Mouse (Mus musculus) CH12.LX (cell line): Measurements from ENCODE around the gene Slc45a1. TPM values are rescaled to one million over a fixed set of nuclear protein-coding genes. Genes with fewer than 3 reads are reported as not detected.

Source experiments
- DNase-seq: peaks from one replicate; pipeline ENCODE4 v3.0.0-alpha.2; 2013; ENCODE audit errors: extremely low read depth
- H3K27ac ChIP-seq: 2 replicates; pipeline ENCODE4 v1.5.1; 2012; ENCODE audit warnings: low read depth, mild to moderate bottlenecking, control low read depth, moderate library complexity; ENCODE audit not compliant: insufficient read depth
- H3K27me3 ChIP-seq: replicated peaks from 2 replicates; pipeline ENCODE3; 2012; ENCODE audit warnings: inconsistent platforms
- H3K36me3 ChIP-seq, 2 experiments: replicated peaks in 1 of 2; 2 replicates each; pipeline versions ENCODE3 to v1.6.1; 2012; ENCODE audit warnings: inconsistent platforms in 1 of 2, low read length in 1 of 2, mild to moderate bottlenecking in 1 of 2, mixed read lengths in 1 of 2, moderate library complexity in 1 of 2; ENCODE audit not compliant: control insufficient read depth in 1 of 2, insufficient read depth in 1 of 2
- H3K4me1 ChIP-seq, 2 experiments: 2 replicates each; pipeline ENCODE4 v1.6.1; 2012; ENCODE audit warnings: inconsistent platforms in 1 of 2, moderate library complexity in 1 of 2; ENCODE audit not compliant: insufficient read depth in 2 of 2, control insufficient read depth in 1 of 2
- H3K4me2 ChIP-seq: 2 replicates; pipeline ENCODE4 v1.6.1; 2012; ENCODE audit warnings: low read depth, mild to moderate bottlenecking, control low read depth; ENCODE audit not compliant: poor library complexity, insufficient read depth, severe bottlenecking
- H3K4me3 ChIP-seq, 3 experiments: fragments of 150-350 bp in 1 of 3; sonication (generic) in 1 of 3; replicated peaks in 1 of 3; 2 replicates each; pipeline versions ENCODE3 to v1.5.1; 2011 to 2012; ENCODE audit warnings: low read depth in 2 of 3, low read length in 2 of 3, mild to moderate bottlenecking in 2 of 3, moderate library complexity in 2 of 3, control low read depth in 1 of 3, improper control_type of control experiment in 1 of 3, inconsistent platforms in 1 of 3, mixed read lengths in 1 of 3; ENCODE audit not compliant: poor library complexity in 1 of 3
- H3K79me2 ChIP-seq: replicated peaks from 2 replicates; pipeline ENCODE4 v1.6.1; 2012; ENCODE audit warnings: mild to moderate bottlenecking, moderate library complexity; ENCODE audit not compliant: control insufficient read depth, poor library complexity, insufficient read depth, severe bottlenecking; ENCODE audit errors: extremely low read depth
- H3K9ac ChIP-seq: 2 replicates; pipeline ENCODE4 v1.6.1; 2012; ENCODE audit warnings: low read depth, mild to moderate bottlenecking, control low read depth, moderate library complexity; ENCODE audit not compliant: insufficient read depth
- H3K9me3 ChIP-seq: replicated peaks from 2 replicates; pipeline ENCODE3; 2012; ENCODE audit warnings: low read length, inconsistent platforms, mixed read lengths
- CHD2 ChIP-seq: IDR thresholded peaks from 2 replicates; pipeline ENCODE4 v1.6.1; 2011; ENCODE audit warnings: low read length, improper control_type of control experiment
- E2F4 ChIP-seq: IDR thresholded peaks from 2 replicates; pipeline ENCODE4 v1.6.1; 2011; ENCODE audit warnings: low read depth, low read length, improper control_type of control experiment; ENCODE audit not compliant: insufficient replicate concordance
- EP300 ChIP-seq: IDR thresholded peaks from 2 replicates; pipeline ENCODE4 v1.6.1; 2011; ENCODE audit warnings: low read length, improper control_type of control experiment
- GABPA ChIP-seq: IDR thresholded peaks from 2 replicates; pipeline ENCODE4 v1.6.1; 2012; ENCODE audit warnings: low read depth, low read length, improper control_type of control experiment, inconsistent platforms; ENCODE audit not compliant: insufficient replicate concordance
- MAX ChIP-seq: IDR thresholded peaks from 2 replicates; pipeline ENCODE4 v1.6.1; 2011; ENCODE audit warnings: low read length, improper control_type of control experiment
- NRF1 ChIP-seq: IDR thresholded peaks from 2 replicates; pipeline ENCODE4 v1.6.1; 2014; ENCODE audit warnings: low read depth, mild to moderate bottlenecking, inconsistent platforms, low read length, improper control_type of control experiment, moderate library complexity
- RAD21 ChIP-seq: IDR thresholded peaks from 2 replicates; pipeline ENCODE4 v1.6.1; 2011; ENCODE audit warnings: low read depth, mild to moderate bottlenecking, low read length, improper control_type of control experiment, moderate library complexity
- SIN3A ChIP-seq: IDR thresholded peaks from 2 replicates; pipeline ENCODE4 v1.6.1; 2012; ENCODE audit warnings: low read length, improper control_type of control experiment, inconsistent platforms
- TBP ChIP-seq: conservative IDR thresholded peaks from 2 replicates; pipeline ENCODE4 v1.6.1; 2011; ENCODE audit warnings: low read depth, low read length, improper control_type of control experiment
- USF1 ChIP-seq: IDR thresholded peaks from 2 replicates; pipeline ENCODE4 v1.6.1; 2014; ENCODE audit warnings: low read depth, mild to moderate bottlenecking, inconsistent platforms, low read length, improper control_type of control experiment
- USF2 ChIP-seq: conservative IDR thresholded peaks from 2 replicates; pipeline ENCODE4 v1.6.1; 2011; ENCODE audit warnings: low read depth, low read length, improper control_type of control experiment
- ZC3H11A ChIP-seq: IDR thresholded peaks from 2 replicates; pipeline ENCODE4 v1.6.1; 2012; ENCODE audit warnings: low read depth, mild to moderate bottlenecking, inconsistent platforms, low read length, improper control_type of control experiment
- dilution Hi-C: fragments of 300-500 bp; cut with MboI; formaldehyde crosslinking; loops from 2 replicates; pipeline ENCODE4 v1.14.3; 2020; ENCODE audit warnings: low sequenced_read_pairs; ENCODE audit not compliant: extremely low pct_unique_long_range_greater_than_20kb, extremely low pct_ligation_motif_present
- in situ Hi-C: fragments of 300-500 bp; cut with MboI; formaldehyde crosslinking; loops from 3 replicates; pipeline ENCODE4 v1.14.3; 2019; ENCODE audit warnings: low sequenced_read_pairs, low pct_ligation_motif_present, low pct_unique_long_range_greater_than_20kb, mixed read lengths
- polyA plus RNA-seq: library from polyadenylated mRNA; unstranded; fragments of >175 nt; gene quantifications from 2 replicates; pipeline ENCODE4 v1.2.1, GENCODE M21; 2012; ENCODE audit warnings: low read depth; ENCODE audit not compliant: insufficient read length
- total RNA-seq, 2 experiments: library from RNA; depleted of rRNA; stranded (reverse); fragments of 300-350 nt in 1 of 2; fragments of >200 nt in 1 of 2; gene quantifications; 2 replicates each; pipeline ENCODE4 v1.2.3; 2012 to 2014

Gene Slc45a1
- total and polyA plus RNA-seq, 3 experiments, result not detected

GRCm38 (mm10) chr4:150619011-150619410, 33.0 kb downstream of the Slc45a1 start:
- H3K27me3 ChIP-seq, result no peaks in the 10 kb centered on the region
- no peak for DNase-seq
- no peaks in the 10 kb centered on the region for H3K79me2 ChIP-seq
- no peak overlapping the region for H3K4me2 ChIP-seq
- H3K4me3 ChIP-seq, result no peak overlapping the region
- in situ Hi-C loops, result no loop called here
- peaks cover 57 to 84% of the 10 kb centered on the region in 2 experiments for H3K36me3 ChIP-seq
- TF ChIP-seq MAX (no peak), EP300 (no peak), RAD21 (no peak), GABPA (no peak)
- H3K9ac ChIP-seq, result no peak overlapping the region
- dilution Hi-C loops, result no loop called here
- no peak overlapping the region for H3K27ac ChIP-seq
- no peaks in the 10 kb centered on the region for H3K4me1 ChIP-seq
- H3K9me3 ChIP-seq, result no peaks in the 10 kb centered on the region

GRCm38 (mm10) chr4:150616841-150617240, 35.1 kb downstream of the Slc45a1 start:
- peaks cover 72 to 88% of the 10 kb centered on the region in 2 experiments for H3K36me3 ChIP-seq
- in situ Hi-C loops, result no loop called here
- H3K4me3 ChIP-seq, result no peak overlapping the region

GRCm38 (mm10) chr4:150616029-150616420, 35.9 kb downstream of the Slc45a1 start:
- in situ Hi-C loops, result no loop called here
- Histone ChIP-seq H3K4me3 (no peak overlapping the region), H3K79me2 (no peaks in the 10 kb centered on the region), H3K27ac (no peak overlapping the region), H3K4me1 (no peaks in the 10 kb centered on the region), H3K9ac (no peak overlapping the region), H3K27me3 (no peaks in the 10 kb centered on the region), H3K9me3 (no peaks in the 10 kb centered on the region), H3K36me3 (peaks cover 75 to 93% of the 10 kb centered on the region in 2 experiments), H3K4me2 (no peak overlapping the region)
- TF ChIP-seq NRF1 (no peak), USF1 (no peak), RAD21 (no peak), MAX (no peak), TBP (no peak)
- dilution Hi-C loops, result no loop called here
- no peak for DNase-seq

More at GRCm38 (mm10) chr4:150616841-150617240, 35.1 kb downstream of the Slc45a1 start:
- TF ChIP-seq CHD2 (no peak), SIN3A (no peak), USF2 (no peak), ZC3H11A (no peak), E2F4 (no peak), RAD21 (no peak)
- TF ChIP-seq, all 38 proteins: peak for 0
- Histone ChIP-seq H3K9me3 (no peaks in the 10 kb centered on the region), H3K79me2 (no peaks in the 10 kb centered on the region), H3K4me2 (no peak overlapping the region), H3K4me1 (no peaks in the 10 kb centered on the region), H3K9ac (no peak overlapping the region), H3K27ac (no peak overlapping the region), H3K27me3 (no peaks in the 10 kb centered on the region)
- no peak for DNase-seq
- dilution Hi-C loops, result no loop called here
